Mouse (Mus musculus): ENCODE results near the gene Wipi1.

- TF ChIP-seq CTCF (IDR thresholded peaks at IDR 0.05; ENCODE audit: low read depth, low read length) (no peak), POLR2A (IDR thresholded peaks at IDR 0.05; ENCODE audit: borderline replicate concordance, low read depth, low read length) (no peak)
Measured at GRCm38 (mm10) chr11:109610046-109610794, 1.5 kb downstream of the Wipi1 start.
